Mouse (Mus musculus) layer of hippocampus, postnatal 36 days (tissue): Measurements from ENCODE around the gene Zc3h15. TPM values are rescaled to one million over a fixed set of nuclear protein-coding genes. Genes with fewer than 3 reads are reported as not detected.
"Not testable (repeated sequence)": the region's sequence is repeated elsewhere in the genome, so short reads cannot be mapped to it uniquely, and the experiment has no call there.

ENCODE experiments used
- DNase-seq, 2 experiments: peaks; one replicate each; pipeline ENCODE4 v3.0.0; 2022
- total RNA-seq, 2 experiments: library from RNA; stranded (reverse); gene quantifications; 2 replicates each; pipeline ENCODE4 v1.2.3; 2021

Zc3h15 gene
- total RNA-seq = 100 to 1,000 TPM; 134 to 141 TPM

GRCm38 (mm10) chr2:83644276-83645252, at the start of gene Zc3h15:
Zc3h15 (plus strand) TSS chr2:83644435.
- peak; percentile 93 to 94 for DNase-seq

DNA sequence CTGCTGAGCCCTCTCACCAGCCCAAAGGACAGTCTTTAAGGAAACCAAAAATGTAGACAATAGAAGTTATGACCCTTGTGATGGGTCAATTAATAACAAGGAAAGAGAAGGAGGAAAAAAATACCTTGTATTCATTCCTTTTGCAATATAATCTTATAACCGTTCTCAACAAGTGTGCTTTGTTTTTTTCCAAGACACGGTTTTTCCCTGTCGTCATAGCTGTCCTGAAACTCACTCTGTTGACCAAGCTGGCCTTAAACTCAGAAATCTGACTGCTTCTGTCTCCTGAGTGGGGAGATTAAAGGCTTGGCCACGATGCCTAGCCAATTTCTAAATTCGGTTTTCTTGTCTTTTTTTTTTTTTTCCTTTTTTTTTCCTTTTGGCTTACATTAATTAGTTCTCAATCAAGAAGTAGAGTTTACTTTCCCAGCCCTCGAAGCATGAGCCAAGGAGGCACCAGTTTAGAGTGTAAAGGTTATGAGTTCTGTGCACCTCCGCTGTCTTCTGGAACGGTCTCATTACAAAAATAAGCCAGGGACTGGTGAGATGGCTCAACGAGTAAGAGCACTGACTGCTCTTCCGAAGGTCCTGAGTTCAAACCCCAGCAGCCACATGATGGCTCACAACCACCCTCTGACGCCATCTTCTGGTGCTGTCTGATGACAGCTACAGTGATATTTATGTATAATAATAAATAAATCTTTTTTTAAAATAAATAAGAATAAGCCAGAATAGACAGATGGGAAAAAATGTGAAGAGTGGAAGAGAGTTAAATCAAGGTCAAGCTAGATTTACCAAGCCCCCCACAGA, 23.5 kb upstream of the Zc3h15 start:
- DNase-seq = no peak

- DNase-seq = no peak
Observed at GRCm38 (mm10) chr2:83621511-83621910, 22.7 kb upstream of the Zc3h15 start.

GRCm38 (mm10) chr2:83622792-83623191, 21.4 kb upstream of the Zc3h15 start:
- DNase-seq = no peak

DNA sequence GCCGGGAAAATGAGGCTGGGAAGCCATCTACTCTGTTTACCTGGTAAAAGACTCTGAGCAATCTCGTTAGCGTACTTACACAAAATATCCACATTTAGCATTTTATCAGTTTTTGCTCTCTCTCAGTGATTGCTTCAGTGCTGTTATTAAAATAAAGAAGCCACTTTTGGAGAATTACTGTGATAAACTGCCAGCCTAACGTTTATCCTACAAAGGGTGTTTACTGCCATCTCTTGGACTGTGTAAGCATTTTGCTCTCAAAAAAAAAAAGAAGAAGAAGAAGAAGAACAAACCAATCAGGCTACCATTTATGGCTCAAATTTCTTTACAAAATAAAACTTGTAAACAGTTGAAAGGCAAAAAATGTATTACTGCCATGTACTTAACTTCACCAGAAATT, 20.2 kb upstream of the Zc3h15 start:
- DNase-seq = no peak

GRCm38 (mm10) chr2:83625226-83626108, 18.8 kb upstream of the Zc3h15 start:
- DNase-seq = peak; percentile 42 to 44

- DNase-seq = no peak
Observed at GRCm38 (mm10) chr2:83626881-83627280, 17.4 kb upstream of the Zc3h15 start.

DNA sequence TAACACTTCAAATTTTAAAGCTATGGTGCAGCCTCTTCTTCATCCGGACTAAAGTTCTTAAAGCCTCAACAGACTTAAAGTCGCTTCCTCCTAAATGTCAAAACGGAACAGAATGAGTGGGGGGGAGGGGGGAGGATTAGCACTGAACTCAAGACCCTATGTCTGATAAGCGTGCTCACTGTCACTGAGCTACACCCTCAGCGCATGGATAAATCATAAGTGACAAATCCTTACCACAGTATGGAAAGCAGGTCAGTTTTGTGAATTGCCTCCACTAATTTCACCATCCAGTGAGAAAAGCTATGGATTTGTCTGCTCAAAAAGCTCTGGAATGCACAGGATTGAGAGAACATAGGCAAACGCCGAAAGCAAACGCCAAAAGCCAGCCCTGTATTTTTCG, 16.7 kb upstream of the Zc3h15 start:
- no peak for DNase-seq

DNA sequence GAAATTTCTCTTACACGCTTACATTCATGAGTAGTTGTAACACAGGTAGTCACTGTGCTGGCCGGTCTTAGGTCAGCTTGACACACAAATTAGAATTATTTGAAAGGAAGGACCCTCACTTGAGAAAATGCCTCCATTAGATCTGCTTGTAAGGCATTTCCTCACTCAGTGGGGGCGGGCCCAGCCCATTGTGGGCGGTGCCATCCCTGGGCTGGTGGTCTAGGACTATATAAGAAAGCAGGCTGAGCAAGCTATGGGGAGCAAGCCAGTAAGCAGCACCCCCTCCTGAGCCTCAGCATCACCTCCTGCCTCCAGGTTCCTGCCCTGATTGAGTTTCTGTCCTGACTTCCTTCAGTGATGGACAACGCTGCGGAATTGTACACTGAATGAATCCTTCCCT, 16.3 kb upstream of the Zc3h15 start:
- no peak for DNase-seq

DNA sequence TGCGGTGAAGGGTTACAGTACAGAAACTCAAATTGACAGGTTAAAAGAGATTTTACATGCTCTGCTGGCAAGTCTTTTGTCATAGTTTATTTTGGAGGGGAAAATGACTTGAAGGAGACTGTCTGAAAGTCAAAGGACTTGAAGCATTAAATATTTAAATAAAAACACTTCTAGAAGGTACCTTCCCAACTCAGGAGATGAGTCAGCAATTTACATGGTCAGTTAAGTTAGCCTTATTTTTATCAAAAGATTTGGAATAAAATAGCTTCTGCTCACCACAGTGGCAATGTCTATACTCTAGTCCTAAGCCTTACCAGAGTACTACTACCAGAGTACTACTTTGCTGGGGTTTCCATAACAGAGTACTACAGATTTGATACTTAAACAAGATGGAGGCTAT, 2.2 kb upstream of the Zc3h15 start:
- no peak for DNase-seq

DNA sequence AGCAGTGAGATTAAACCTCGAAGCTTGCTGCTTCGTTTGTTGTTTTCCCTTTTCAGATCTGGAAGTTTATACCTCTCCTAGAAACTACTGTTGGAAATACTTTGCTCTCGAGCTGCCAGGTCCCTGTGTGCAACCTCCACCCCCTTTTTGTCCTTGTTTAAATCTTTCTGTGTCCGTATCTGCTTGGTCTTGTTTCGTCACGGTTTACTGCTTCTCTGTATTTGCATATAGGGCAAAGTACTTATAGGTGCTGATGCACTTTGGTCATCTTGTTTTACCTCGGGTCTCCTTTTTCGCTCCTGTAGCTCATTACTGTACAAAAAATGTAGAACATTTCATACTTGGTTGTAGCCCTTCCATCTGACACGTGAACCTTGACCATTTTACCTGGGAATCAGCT, 4.7 kb downstream of the Zc3h15 start:
- DNase-seq = no peak

GRCm38 (mm10) chr2:83652606-83653005, 8.4 kb downstream of the Zc3h15 start:
- DNase-seq = no peak

- no peak for DNase-seq
Observed at GRCm38 (mm10) chr2:83659279-83659678, 15.0 kb downstream of the Zc3h15 start.

DNA sequence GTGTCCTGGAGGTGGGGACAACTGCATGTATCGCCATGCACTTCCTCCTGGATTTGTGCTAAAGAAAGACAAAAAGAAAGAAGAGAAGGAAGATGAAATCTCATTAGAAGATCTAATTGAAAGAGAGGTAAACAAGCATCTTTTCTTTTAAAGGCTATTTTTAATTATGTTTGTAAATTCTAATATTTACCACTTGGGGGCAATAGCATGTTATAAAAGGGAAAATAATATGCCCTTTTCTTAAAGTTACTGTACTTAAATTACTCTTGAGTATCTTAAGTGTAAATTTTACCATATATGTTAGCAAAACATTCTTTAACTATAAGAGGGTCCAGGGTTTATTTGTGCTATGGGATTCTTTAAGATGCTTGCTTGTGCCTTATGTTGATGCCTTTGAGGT, 15.9 kb downstream of the Zc3h15 start:
- no peak for DNase-seq

DNA sequence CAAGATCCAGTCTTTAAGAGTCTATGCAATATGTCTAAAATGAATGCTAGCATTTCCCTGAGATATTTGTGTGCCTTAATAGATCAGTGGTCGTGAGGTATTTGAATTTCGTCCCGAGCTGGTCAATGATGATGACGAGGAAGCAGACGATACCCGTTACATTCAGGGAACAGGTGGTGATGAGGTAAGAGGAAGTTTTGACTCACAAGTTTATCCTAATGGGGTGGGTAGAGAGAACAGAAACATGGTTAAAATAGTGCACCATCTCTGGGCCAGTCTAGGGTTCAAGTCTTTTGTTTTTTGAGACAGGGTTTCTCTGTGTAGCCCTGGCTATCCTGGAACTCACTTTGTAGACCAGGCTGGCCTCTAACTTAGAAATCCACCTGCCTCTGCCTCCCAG, 17.1 kb downstream of the Zc3h15 start:
- DNase-seq = no peak

GRCm38 (mm10) chr2:83665051-83665450, 20.8 kb downstream of the Zc3h15 start:
- DNase-seq = not testable (repeated sequence)

GRCm38 (mm10) chr2:83667430-83667829, 23.2 kb downstream of the Zc3h15 start:
- no peak for DNase-seq

- no peak for DNase-seq
Observed at GRCm38 (mm10) chr2:83668052-83668451, 23.8 kb downstream of the Zc3h15 start.

- no peak for DNase-seq
Observed at GRCm38 (mm10) chr2:83669988-83670387, 25.8 kb downstream of the Zc3h15 start.

- DNase-seq = no peak
Observed at GRCm38 (mm10) chr2:83671843-83672242, 27.6 kb downstream of the Zc3h15 start.

DNA sequence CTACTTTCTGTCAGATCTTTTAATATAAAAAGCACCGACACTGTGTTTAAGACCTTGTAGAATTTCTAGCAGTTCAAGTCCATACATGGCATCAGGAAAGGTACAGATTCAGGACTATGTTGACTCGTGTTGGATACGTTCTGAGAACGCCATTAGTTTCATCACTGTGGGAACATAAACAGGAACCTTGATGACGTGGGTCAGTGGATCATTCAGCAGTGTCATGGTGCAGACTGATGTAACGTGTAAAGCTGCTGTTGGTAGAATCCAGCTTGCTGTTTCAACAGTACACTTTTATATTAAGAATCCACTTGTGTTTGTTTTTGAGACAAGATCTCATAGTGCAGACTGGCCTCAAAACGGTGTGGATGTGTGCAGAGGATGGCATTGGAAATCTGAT, 28.8 kb downstream of the Zc3h15 start:
- DNase-seq = no peak

GRCm38 (mm10) chr2:83673843-83674242, 29.6 kb downstream of the Zc3h15 start:
- no peak for DNase-seq
